In the genomic region with DNA sequence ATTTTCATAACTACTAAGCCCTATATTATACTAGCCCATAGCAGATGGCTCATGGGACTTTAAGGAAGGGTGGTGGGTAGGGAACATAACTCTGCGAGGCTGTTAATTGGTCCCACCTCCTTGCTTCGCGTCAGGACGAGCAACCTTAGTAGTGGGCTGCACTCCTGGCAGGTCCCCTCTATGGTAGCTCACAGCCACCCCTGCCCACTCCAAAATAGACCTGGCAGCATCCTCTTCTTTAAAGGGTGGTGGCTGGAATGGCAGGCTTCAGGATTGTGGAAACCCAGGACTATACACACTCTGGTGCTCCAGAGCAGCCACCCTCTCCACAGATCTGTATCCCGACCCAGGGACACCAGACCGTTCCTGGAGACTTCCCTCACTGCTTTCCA, we compare ENCODE assay signal across 8 mouse cellular contexts. TPM values are rescaled to one million over a fixed set of nuclear protein-coding genes. Genes with fewer than 3 reads are reported as not detected.
DNase-seq lines count a peak whose midpoint lies in the region; ATAC-seq lines count a peak whose summit lies in the region.

No protein-coding gene starts in this region.

- peaks cover 15% of the 10 kb centered on the region for H3K4me1 ChIP-seq in lung, embryonic 15.5 days
- H3K4me1 ChIP-seq in embryonic facial prominence, embryonic 14.5 days (ENCODE audit: control insufficient read depth, insufficient read depth, low read length) = peaks cover 6% of the 10 kb centered on the region; the same call in 1 of the 2 replicates
- H3K4me1 ChIP-seq in intestine, embryonic 14.5 days (replicated peaks; ENCODE audit: control insufficient read depth, insufficient read depth, low read length) = peaks cover 7% of the 10 kb centered on the region
- peaks cover 27% of the 10 kb centered on the region for H3K4me1 ChIP-seq in neural tube, embryonic 13.5 days (replicated peaks)

- peak; percentile 68; the same call in 1 of the 2 replicates for ATAC-seq in lung, embryonic 15.5 days (ENCODE audit: borderline replicate concordance, extremely low read depth, low FRiP score, low TSS enrichment)
- ATAC-seq in embryonic facial prominence, embryonic 14.5 days (ENCODE audit: low read depth) = peak; percentile 68
- ATAC-seq in intestine, embryonic 14.5 days (replicated peaks; ENCODE audit: low FRiP score, low TSS enrichment, low read depth) = peak; percentile 77; the same call in 1 of the 2 replicates
- ATAC-seq in neural tube, embryonic 13.5 days (ENCODE audit: low read depth) = peak; percentile 83

- no peaks in the 10 kb centered on the region for H3K27me3 ChIP-seq in lung, embryonic 15.5 days
- no peaks in the 10 kb centered on the region for H3K27me3 ChIP-seq in embryonic facial prominence, embryonic 14.5 days (replicated peaks; ENCODE audit: control insufficient read depth, insufficient read depth, low read length)
- no peaks in the 10 kb centered on the region for H3K27me3 ChIP-seq in intestine, embryonic 14.5 days (replicated peaks; ENCODE audit: control insufficient read depth, insufficient read depth, low read length)
- no peaks in the 10 kb centered on the region for H3K27me3 ChIP-seq in neural tube, embryonic 13.5 days

- H3K4me2 ChIP-seq in lung, embryonic 15.5 days = peak overlapping the region; percentile 76
- peak overlapping the region; percentile 79 for H3K4me2 ChIP-seq in embryonic facial prominence, embryonic 14.5 days (ENCODE audit: low read depth, low read length)
- peak overlapping the region; percentile 74 for H3K4me2 ChIP-seq in intestine, embryonic 14.5 days (ENCODE audit: low read length)
- H3K4me2 ChIP-seq in neural tube, embryonic 13.5 days = peak overlapping the region; percentile 84

- H3K4me3 ChIP-seq in lung, embryonic 15.5 days = peak overlapping the region; percentile 77
- peak overlapping the region; percentile 82 for H3K4me3 ChIP-seq in embryonic facial prominence, embryonic 14.5 days (ENCODE audit: low read depth, low read length)
- peak overlapping the region; percentile 88 for H3K4me3 ChIP-seq in intestine, embryonic 14.5 days (ENCODE audit: low read depth, low read length)
- H3K4me3 ChIP-seq in neural tube, embryonic 13.5 days = peak overlapping the region; percentile 90

- H3K9ac ChIP-seq in lung, embryonic 15.5 days = peak overlapping the region; percentile 71
- peak overlapping the region; percentile 84 for H3K9ac ChIP-seq in embryonic facial prominence, embryonic 14.5 days (ENCODE audit: low read depth, low read length)
- peak overlapping the region; percentile 79 for H3K9ac ChIP-seq in intestine, embryonic 14.5 days (ENCODE audit: low read length)
- peak overlapping the region; percentile 90 for H3K9ac ChIP-seq in neural tube, embryonic 13.5 days

- intact Hi-C loops in gastrocnemius, postnatal 36 days (cut with DNase I) = loop anchor here (5.0 kb wide), 1 partner anchor 39 kb away; a partner anchor contains a TSS

- peak overlapping the region; percentile 11; the same call in 1 of the 2 replicates for H3K27ac ChIP-seq in lung, embryonic 15.5 days
- H3K27ac ChIP-seq in embryonic facial prominence, embryonic 14.5 days (replicated peaks; ENCODE audit: low read depth, low read length) = no peak overlapping the region
- H3K27ac ChIP-seq in intestine, embryonic 14.5 days (ENCODE audit: low read depth) = no peak overlapping the region
- peak overlapping the region; percentile 67 for H3K27ac ChIP-seq in neural tube, embryonic 13.5 days (replicated peaks)

- no peaks in the 10 kb centered on the region for H3K36me3 ChIP-seq in lung, embryonic 15.5 days
- peaks cover 5% of the 10 kb centered on the region; the same call in 1 of the 2 replicates for H3K36me3 ChIP-seq in embryonic facial prominence, embryonic 14.5 days (ENCODE audit: control insufficient read depth, insufficient read depth, low read length)
- peaks cover under 1% of the 10 kb centered on the region for H3K36me3 ChIP-seq in intestine, embryonic 14.5 days (ENCODE audit: control insufficient read depth, insufficient read depth, low read length)
- peaks cover under 1% of the 10 kb centered on the region; the same call in 1 of the 2 replicates for H3K36me3 ChIP-seq in neural tube, embryonic 13.5 days

- WGBS in lung, embryonic 15.5 days = 5% methylated on average over 6 of the region's 6 CpGs
- WGBS in embryonic facial prominence, embryonic 14.5 days = 6% methylated on average over 6 of the region's 6 CpGs
- WGBS in intestine, embryonic 14.5 days = 6% methylated on average over 6 of the region's 6 CpGs
- WGBS in neural tube, embryonic 13.5 days = 5% methylated on average over 6 of the region's 6 CpGs

- H3K9me3 ChIP-seq in lung, embryonic 15.5 days = no peaks in the 10 kb centered on the region
- H3K9me3 ChIP-seq in embryonic facial prominence, embryonic 14.5 days (ENCODE audit: control insufficient read depth, low read length) = no peaks in the 10 kb centered on the region
- H3K9me3 ChIP-seq in intestine, embryonic 14.5 days (ENCODE audit: control insufficient read depth, low read length) = no peaks in the 10 kb centered on the region
- H3K9me3 ChIP-seq in neural tube, embryonic 13.5 days = no peaks in the 10 kb centered on the region

- no peak for DNase-seq in lung, adult 18-20 months
- no peak for DNase-seq in embryonic facial prominence, embryonic 14.5 days (ENCODE audit: low spot score)
- DNase-seq in intestine, embryonic 14.5 days (ENCODE audit: low spot score) = no peak
- no peak for DNase-seq in gastrocnemius, postnatal 36 days
- DNase-seq in adrenal gland, adult 18-20 months (ENCODE audit: low spot score in 2 of 2) = no peak
- DNase-seq in lung, postnatal 36 days = no peak

RNA-seq across cellular contexts. Expression of a gene that starts 0.4 kb away (rescaled TPM):
- 46.4 and 47.1 TPM in 2 replicates for polyA plus RNA-seq in lung, embryonic 15.5 days (2015; fragmentation: Nextera tagmentation; extraction: Ambion mirVana)
- polyA plus RNA-seq in embryonic facial prominence, embryonic 14.5 days (2014; fragmentation: Nextera tagmentation; extraction: Ambion mirVana) = 39.3 and 39.5 TPM in 2 replicates
- polyA plus RNA-seq in intestine, embryonic 14.5 days (2014; fragmentation: Nextera tagmentation; extraction: Ambion mirVana) = 39.8 and 43.8 TPM in 2 replicates
- 58.3 and 59.4 TPM in 2 replicates for polyA plus RNA-seq in neural tube, embryonic 13.5 days (2015; fragmentation: Nextera tagmentation; extraction: Ambion mirVana)
- total RNA-seq in gastrocnemius, postnatal 36 days (2021) = 10 to 100 TPM; 76.2 to 79.8 TPM
- total RNA-seq in adrenal gland, adult 18-20 months (2021) = 100 to 1,000 TPM; 151 to 196 TPM

RNA-seq across cellular contexts. Expression of a gene that starts 37.5 kb away (rescaled TPM):
- 51.0 and 55.5 TPM in 2 replicates for polyA plus RNA-seq in lung, embryonic 15.5 days (2015; fragmentation: Nextera tagmentation; extraction: Ambion mirVana)
- polyA plus RNA-seq in embryonic facial prominence, embryonic 14.5 days (2014; fragmentation: Nextera tagmentation; extraction: Ambion mirVana) = 40.4 and 45.7 TPM in 2 replicates
- 56.7 and 59.2 TPM in 2 replicates for polyA plus RNA-seq in intestine, embryonic 14.5 days (2014; fragmentation: Nextera tagmentation; extraction: Ambion mirVana)
- polyA plus RNA-seq in neural tube, embryonic 13.5 days (2015; fragmentation: Nextera tagmentation; extraction: Ambion mirVana) = 63.1 and 68.8 TPM in 2 replicates
- total RNA-seq in gastrocnemius, postnatal 36 days (2021) = 1 to 10 TPM; 9.1 to 9.4 TPM
- 10 to 100 TPM; 38.0 to 41.2 TPM for total RNA-seq in adrenal gland, adult 18-20 months (2021)

Comparison
In these comparisons a context has a peak if more than half of its experiments do, and no peak if none do; other contexts are left out.
1. H3K27ac ChIP-seq: peak in lung, embryonic 15.5 days (single experiment) and neural tube, embryonic 13.5 days (single experiment); none in embryonic facial prominence, embryonic 14.5 days (single experiment) and intestine, embryonic 14.5 days (single experiment).
2. Peak in every context shown above with its lines, with median percentiles within 50 percentile points of each other: ATAC-seq, H3K4me2 ChIP-seq, H3K4me3 ChIP-seq and H3K9ac ChIP-seq.